Mouse (Mus musculus) telencephalon, adult 2 months (tissue): ENCODE results near the gene Neo1.

Experiments used
- DNase-seq: peaks from one replicate; pipeline ENCODE4 v3.0.0-alpha.2; 2011; ENCODE audit warnings: low read depth, low spot score

The Neo1 gene

DNA sequence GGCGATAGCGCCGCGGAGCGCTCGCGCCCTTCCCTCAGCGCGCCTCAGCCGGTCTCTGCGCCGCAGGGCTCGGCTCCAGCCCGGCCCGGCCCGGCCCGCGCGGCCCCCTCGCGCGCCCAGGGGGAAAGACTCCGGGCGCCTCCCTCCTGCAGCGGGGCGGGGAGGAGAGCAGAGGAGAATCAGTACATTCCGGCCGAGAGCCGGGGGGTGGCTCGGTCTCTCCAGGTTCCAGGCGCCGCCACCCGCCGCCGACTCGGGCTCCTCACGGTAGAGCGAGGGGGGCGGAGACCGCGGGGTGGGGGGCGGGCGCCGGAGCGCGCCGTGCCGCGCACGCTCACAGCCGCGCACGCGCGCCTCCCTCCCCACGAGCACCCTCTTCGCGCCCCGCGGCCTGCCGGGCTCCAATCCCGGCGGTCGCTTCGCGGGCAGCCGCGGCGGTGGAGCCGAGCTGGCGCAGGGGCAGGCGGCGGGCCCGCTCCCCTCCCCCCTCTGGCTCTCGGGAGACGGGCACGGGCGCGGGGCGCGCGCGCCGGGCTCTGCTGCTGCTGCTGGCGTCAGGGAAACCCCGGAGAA, at the start of gene Neo1:
Gene Neo1, minus strand, starts transcription at position 283 of the 573 bp plus-strand sequence.
- DNase-seq = peak; percentile 83

DNA sequence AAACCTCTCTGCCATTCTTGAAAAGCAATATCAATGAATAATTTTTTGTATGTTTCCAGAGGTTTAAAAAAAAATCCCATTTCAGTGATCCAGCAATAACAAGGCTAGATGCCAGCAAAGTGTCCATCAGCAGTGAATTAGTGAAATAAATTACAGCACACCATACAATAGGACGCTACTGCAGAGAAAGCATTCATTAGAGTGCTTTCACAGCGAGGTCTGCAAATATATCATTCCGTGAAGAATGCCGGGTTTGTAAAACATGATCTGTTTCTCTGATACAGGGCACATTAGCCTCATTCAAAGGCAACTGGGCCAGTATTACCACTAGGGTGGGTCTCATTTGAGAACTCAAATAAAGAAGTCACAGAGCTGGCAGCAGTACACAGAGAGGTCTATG, 39.4 kb upstream of the Neo1 start:
- DNase-seq = no peak

DNA sequence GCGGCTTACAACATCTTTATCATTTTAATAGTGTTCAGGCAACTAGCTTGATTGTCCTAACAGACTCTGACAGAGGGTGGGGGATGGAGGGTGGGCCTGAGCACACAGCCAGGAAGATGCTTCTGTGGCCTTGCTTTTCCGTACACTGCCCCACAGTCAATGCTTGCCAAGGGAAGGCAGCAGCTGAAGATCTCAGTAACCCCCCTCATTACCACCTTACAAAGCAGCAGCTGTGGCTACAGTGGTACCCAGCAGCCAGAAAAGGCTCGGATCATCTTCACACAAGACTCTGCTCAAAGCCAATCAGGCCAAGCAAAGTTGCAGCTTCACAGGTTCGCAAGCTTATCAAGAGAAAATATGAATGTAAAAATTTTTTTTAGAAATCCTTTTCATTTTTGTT, 37.6 kb upstream of the Neo1 start:
- DNase-seq = no peak

DNA sequence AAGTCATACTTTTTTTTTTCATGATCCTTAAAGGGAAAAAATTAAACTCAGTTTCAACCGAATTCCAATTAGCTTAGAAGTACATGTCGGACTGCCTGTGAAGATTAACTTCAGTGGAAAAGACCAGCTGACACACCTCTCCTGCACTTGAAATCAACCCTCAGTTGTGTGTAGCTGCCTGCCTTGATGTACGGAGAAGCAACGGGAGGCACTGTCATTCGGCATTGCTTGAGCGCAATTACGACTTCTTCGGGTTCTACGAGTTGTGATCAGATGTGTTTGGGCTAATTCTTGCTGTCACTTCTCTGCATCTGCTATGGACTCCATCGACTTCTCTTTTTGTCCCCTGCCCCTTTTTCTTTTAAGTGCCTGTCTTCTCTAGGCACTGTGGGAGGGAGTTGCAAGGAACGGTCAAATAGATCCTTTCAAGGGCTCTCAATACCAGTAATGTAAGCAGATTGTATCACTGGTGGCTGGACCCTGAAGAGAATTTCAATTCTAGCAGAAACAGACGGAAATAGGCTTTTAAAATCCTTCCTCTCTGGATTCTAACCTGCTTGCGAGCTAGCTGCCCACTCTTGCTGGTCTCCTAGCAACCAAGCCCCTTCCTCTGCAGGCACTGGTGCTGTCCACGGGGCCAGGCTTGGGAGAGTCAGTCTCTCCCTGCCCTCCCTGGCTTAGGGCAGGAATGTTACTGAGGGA, 36.0 kb upstream of the Neo1 start:
- no peak for DNase-seq

DNA sequence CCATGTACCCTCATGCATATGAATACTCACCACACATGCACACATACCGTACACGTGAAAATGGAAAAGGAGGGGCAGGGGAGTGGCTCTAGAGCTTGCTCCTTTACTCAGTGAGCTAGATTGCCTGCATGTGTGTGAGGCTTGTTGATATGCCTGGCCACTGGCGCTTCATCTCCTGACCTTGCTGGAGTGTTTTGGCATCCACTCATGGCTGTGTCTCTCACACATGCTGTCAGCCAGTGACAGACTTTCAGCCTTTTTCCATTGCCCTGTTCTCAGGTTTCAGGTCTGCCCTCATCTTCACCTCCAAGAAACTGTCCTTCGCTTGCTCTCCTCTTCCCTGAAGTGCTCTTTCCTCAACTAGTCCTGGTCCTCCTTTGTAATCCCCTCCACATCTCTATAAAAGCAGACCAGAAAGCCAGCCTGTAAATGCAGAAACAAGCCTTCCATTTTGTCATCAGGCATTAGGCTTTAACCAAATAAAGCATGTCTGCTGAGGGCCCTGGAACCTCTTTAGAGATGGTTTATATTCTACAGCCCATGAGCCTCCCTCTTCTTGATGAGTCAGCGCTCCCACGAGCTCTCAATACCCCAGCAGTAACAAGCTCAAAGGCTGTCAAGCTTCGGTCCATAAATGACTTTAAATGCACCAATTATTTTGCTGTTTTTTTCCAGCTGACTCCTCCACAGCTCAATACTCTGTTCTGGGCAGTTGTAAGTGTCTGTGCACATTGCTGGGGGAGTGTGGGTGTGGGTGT, 35.2 kb upstream of the Neo1 start:
- DNase-seq = no peak

DNA sequence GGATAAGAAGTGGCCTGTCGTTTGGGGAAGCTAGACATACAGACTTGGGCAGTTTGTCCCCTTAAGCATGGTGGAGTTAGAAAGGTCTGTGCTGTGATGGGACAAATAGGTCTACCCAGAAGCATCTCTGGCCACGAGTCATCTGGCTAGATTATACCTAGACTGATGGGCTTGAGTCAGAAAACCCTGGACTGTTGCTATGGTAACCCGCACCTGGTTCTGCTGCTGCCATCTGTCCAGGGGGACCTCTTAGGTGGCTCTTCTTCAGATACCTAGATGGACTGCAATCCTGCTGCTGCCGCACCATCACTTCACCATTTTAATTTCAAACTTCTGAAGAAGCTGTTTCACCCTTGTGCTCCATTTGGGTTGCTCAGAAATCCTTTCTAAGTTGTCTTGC, 34.0 kb upstream of the Neo1 start:
- no peak for DNase-seq

DNA sequence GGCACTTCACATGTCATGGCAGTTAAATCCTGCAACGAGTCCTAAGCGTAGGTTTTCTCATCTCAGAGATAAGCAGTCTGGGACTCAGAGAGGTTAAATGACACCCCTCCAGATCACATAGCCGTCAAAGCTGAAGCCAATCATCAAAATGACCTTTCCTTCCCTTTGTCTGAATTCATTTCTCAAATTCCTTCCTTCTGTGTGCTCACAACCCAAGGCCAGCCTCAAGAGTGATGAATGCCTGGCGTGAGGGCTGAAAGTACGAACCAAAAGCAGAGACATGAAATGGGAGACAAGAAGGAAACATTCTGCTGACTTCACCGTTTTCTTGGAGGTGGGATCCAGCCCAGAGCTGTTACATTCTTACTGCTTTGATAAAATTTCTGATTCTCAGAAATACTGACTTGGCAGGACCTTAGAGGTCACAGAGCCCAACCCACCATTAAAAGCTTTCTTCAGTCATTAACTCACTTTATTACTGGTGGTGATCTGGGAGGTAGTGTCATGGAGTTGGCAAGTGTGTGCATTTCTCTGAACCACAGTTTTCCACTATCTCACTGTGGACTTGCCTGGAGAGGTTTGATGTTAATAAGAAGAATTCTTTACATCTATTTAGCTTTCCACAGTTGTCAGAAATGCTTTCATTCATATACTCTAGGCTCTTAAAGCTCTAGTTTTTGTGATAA, 29.5 kb upstream of the Neo1 start:
- DNase-seq = no peak

DNA sequence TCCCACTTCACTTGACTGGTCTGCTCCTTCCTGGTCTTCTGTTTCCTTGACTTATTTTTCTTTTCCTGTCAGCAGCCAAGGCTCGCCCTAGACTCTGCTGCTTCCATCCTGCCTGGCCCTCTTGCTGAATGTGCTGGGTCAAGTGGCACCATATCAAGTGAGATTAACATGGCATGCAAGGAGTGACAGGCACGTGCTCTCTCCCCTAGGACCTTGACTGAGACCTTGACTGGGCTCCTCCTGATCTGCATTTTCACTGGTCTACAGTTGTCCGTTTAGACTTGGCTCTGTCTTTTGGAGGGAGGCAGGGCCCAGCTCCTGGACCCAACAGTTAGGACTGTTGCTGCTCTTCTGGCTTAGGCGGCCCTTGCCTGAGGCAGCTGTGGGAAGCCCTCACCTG, 26.2 kb upstream of the Neo1 start:
- no peak for DNase-seq

DNA sequence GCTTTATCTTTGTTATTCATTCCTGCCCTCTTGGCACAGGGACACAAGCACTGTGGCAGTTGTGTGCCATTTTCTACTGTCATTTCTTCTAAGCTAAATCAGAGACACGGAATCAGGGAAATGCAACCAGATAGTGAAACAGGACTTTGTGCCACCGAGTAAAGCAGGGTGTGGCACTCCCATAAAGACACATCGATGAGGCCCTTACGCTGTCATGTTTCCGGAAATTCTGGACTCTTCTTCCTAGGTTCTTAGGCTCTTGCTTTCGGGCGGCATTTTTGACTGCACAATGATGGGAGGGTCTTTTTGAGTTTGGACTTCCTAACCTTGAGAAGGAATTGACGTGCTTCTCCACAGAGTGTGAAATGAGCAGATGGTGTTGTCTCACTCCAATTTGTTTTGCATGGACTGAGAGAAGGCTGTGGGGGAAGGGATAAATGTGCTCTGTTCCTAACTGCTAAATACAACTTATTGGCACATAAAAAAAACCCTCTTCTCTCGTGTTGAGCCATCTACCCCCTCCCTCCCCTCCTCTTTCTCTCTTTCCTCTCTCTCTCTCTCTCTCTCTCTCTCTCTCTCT, 23.9 kb upstream of the Neo1 start:
- peak; percentile 26 for DNase-seq

DNA sequence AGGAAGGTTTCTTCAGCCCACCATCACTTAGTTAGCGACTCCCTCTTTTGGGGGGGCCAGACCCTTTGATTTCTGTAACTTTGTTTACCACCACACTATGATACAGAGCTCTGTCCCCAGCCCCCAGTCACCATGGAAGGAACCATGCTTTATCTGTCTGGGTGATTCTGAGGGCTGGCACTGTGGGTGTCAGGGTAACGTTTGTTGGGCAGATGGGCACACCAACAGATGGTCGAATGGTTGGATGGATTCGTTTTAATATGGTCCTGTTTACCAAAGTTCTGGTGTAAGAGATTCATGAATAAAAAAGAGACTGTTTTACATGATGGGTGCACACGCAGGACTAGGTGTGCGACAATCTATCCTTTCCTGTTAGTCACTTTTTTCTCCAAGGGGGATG, 22.9 kb upstream of the Neo1 start:
- no peak for DNase-seq

DNA sequence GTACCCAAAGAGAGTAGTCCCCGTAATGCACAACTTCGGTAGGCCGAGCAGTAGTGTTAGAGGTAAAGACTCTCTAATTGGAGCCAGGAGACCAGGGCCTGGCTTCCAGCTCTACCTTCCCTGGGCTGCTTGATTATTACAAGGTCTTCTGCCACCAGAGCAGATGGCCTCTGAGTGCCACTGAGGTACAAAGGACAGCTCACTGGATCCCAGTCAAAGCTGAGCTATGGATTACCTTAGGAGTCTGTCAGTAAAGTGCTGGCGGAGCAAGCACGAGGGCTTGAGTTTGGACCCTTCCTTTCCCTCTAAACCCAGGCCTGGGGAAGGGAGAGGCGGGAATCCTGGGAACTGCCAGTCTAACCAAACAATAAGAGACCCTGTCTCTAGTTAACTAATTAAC, 21.8 kb upstream of the Neo1 start:
- DNase-seq = no peak

DNA sequence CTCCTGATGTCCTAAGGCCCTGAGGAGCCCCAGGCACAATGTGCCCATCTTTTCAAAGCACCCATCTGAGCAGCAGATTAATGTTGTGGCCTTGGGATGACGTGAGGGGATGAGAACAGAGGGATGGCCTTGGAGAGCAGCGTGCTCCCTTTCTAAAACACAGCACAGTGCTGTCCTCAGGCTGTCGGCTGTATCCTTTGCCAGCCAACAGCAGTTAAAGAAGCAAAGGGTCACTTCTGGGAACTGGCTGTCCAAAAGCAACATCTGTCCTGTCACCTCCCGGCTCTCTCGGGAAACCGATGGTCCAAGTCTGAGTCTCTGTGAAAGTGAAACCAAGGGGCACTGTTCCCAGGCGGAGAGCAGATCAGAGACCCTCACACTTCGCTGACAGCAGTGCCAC, 20.0 kb upstream of the Neo1 start:
- no peak for DNase-seq

DNA sequence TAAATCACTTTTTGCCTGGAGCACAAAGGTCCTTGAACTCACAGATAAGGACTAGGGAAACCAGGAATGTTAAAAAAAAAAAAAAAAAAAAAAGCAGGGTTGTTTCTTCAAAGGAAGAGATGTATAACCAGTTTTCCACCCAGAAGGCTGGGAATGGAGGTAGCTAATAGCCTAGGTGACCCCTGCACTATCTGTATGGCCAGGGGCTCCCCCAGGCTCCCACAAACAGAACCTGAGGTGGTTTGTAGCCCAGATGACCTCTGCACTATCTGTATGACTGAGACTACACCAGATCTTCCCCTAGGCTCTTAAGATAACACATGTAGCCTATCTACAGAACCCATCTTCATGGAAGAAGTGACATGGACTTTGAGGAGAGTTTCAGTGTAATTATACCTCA, 5.6 kb upstream of the Neo1 start:
- no peak for DNase-seq

DNA sequence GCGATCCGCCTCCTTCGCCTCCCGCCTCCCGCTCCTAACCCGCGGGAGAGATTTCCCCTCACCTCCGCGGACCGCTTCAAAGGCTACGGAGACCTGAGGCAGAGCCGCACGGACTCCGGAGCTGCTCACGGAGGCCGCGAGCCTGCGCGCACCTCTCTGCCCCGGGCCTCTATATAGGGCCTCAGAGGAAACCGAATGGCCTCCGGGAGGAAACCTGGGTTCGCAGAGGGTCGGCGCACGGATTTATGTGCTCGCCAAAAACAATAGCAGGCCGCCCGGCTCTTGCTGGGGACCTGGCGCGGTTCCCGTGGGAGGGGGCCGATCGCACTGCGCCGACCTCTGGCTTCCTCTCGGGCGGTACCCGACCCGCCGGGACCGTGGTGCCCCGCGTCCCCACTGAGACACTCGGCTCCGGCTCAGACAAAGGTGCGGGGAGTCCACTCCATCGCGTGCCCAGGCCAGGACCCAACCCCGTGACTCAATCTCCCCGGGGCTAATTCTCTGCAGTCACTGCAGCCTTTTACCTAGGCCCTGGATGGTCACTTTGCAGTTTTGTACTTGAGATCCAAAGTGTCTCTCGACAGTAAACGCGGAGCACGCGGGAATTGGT, 596 bp upstream of the Neo1 start:
- no peak for DNase-seq

DNA sequence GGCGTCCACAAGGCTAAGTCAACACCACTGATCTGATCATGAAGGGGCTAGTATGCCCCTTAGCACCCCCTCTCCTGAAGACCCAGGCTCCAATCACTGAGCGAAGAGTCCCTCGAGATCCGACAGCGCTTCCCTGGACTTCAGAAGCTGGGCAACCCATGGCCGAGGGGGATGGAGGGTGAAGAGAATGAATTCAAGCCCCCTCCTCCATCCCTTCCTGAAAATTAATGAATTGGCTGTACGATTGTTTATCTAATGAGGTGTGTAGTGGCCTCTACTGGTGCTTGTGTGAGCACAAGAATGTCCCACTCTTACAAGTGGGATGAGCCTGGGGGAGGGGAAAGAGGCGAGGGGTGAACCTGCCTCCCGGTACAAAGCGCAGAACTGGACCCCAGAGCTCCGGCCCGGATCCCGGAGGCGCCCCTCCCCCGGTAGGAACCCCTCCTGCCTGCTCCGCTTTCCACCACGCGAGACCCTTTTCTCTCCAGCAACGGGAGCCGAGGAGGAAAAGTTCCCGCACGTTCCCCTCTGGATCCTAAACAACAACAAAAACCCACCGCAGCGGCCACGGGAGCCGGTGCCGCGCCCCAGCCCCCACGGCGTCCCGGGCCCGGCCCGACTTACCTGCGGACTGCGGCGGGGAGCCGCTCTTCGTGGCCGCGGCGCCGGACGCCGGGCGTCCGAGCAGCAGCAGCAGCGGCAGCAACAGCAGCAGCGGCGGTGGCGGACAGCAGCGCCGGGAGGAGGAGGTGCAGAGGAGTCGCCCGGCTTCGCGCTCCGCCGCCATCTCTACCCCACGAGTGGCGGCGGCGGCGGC, 691 bp downstream of the Neo1 start:
- DNase-seq = no peak

DNA sequence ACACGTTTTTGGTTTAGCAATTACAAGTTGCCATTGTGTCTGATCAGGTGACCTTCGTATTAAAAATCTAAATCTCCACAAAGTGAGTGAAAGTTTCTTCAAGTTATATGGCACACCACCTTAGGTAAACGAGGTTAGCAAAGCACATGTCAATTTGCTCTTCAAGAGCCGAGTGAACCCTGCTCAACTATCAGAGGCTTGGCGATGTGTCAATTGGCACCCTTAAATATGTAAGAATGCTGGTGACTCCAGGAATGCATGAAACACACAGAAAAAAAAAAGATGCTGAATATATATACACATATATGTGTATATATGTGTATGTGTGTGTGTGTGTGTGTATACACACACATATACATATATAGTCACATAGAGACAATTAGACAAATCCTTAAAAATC, 1.4 kb downstream of the Neo1 start:
- DNase-seq = no peak

DNA sequence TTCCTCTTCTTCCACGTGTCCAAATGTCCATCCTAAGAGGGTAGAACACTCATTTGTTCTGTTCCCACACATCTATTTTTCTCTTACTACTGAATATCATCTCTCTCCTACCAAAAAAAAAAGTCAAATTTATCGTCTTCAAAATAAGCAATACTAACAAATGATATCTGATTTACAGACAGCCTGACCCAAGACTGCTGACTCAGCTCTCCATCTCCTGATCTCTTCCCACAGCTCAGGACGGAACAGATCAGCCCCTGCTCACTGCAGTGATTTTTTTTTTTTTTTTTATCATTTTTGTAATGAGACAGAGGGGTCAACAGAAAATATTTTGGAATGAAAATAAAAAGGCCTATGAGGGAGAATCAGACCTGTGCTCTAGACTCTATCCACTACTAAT, 2.7 kb downstream of the Neo1 start:
- no peak for DNase-seq

DNA sequence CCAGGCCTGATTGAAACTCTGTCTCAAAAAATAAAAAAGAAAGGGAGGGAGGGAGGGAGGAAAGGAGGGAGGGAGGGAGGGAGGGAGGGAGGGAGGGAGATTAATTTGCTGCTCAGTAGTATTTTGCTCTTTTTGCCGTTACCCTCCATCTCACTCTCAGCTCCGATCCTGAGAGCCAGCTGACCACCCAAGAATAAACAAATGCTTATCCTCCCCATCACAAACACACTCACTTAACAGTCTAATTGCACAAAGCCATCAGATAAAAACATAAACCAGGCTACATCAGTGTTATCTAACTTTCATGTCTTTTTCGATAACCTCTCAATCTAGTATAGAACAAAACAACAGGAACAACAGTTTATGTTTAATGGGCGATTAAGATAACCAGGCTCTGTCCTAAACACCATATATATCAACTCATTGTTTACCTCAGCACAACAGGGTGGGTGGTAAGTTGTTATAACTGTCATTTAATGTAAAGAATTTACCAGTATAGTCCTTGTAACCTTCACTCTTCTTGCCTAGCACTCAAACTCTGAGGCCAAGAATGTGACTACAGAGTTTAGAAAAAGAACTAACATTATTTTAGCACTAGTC, 11.9 kb downstream of the Neo1 start:
- no peak for DNase-seq

DNA sequence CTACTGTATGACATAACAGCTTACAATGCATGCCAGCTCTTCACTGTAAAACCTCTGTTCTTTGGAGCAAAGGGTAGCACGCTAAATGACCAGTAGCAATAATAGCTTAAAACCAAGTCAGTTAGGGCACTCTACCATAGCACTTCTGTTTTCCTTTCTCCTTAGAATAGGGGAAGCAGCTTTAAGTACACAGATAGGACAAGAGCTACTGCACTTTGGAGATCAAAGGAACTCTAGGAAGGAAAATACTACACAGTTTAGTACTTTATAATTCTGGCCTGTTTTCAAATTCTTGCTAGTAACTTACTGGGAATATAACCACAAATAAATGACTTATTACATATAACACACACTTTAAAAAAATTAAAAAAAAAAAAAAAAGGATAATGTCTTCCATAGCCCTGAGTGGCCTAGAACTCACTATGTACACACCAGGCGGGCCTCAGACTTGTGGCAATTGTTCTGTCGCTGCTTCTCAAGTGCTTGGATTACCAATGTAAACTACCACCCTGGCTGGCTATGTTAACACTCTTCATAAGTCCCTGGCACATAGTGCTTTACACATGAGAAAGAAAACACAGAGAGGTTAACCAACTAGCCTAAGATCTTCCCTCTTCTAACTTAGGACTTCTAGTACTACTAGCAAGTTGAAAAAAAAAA, 20.1 kb downstream of the Neo1 start:
- no peak for DNase-seq

DNA sequence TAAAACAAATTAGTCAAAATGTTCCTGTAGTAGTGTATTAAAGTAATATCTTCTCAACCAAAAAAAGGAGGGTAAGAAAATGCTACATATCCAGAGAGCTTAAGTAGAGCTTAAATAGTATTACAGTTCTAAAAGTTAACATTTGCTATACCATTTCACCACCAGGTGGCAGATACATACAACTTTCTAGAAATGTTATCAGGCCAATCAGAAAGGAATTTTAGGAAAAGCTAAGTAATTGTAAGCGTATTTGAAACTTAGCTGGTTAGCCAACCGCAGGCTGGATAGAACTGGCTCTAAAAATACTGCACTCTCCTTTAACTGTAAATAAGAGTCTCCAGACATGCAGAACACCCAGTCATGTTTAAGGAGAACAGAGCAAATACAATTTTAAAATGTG, 22.9 kb downstream of the Neo1 start:
- peak; percentile 70 for DNase-seq
